Mouse (Mus musculus) intestine, embryonic 15.5 days (tissue): ENCODE data around the gene Msh6. TPM values are rescaled to one million over a fixed set of nuclear protein-coding genes. Genes with fewer than 3 reads are reported as not detected.
"Not testable (repeated sequence)": the region's sequence is repeated elsewhere in the genome, so short reads cannot be mapped to it uniquely, and the experiment has no call there.

Source experiments
- ATAC-seq: fragments of 200-750 bp; cut with Nextera tagmentation; 2 replicates; pipeline ENCODE4 v1.8.0; 2017; ENCODE audit warnings: moderate TSS enrichment, moderate library complexity
- H3K27ac ChIP-seq: fragments of 300-500 bp; sonication (generic); 2 replicates; pipeline ENCODE4 v1.5.1; 2015; ENCODE audit warnings: mild to moderate bottlenecking, inconsistent platforms
- H3K27me3 ChIP-seq: fragments of 300-500 bp; sonication (generic); replicated peaks from 2 replicates; pipeline ENCODE4 v1.6.1; 2015; ENCODE audit warnings: inconsistent platforms
- H3K36me3 ChIP-seq: fragments of 300-500 bp; sonication (generic); 2 replicates; pipeline ENCODE4 v1.6.1; 2015; ENCODE audit warnings: inconsistent platforms
- H3K4me1 ChIP-seq: fragments of 300-500 bp; sonication (generic); replicated peaks from 2 replicates; pipeline ENCODE4 v1.6.1; 2015; ENCODE audit warnings: inconsistent platforms
- H3K4me2 ChIP-seq: fragments of 300-500 bp; sonication (generic); replicated peaks from 2 replicates; pipeline ENCODE4 v1.6.1; 2015; ENCODE audit warnings: mild to moderate bottlenecking, inconsistent platforms
- H3K4me3 ChIP-seq: fragments of 300-500 bp; sonication (generic); replicated peaks from 2 replicates; pipeline ENCODE4 v1.5.1; 2015; ENCODE audit warnings: inconsistent platforms
- H3K9ac ChIP-seq: fragments of 300-500 bp; sonication (generic); 2 replicates; pipeline ENCODE4 v1.6.1; 2015; ENCODE audit warnings: inconsistent platforms
- H3K9me3 ChIP-seq: fragments of 300-500 bp; sonication (generic); 2 replicates; pipeline ENCODE4 v1.6.1; 2016; ENCODE audit warnings: inconsistent platforms
- WGBS: fragments of 180-500 bp; shearing (Covaris S2); methylation state at CpG from one replicate; pipeline ENCODE4 v1.1.7; 2015; 5-methylcytosine and 5-hydroxymethylcytosine counted together
- polyA plus RNA-seq: library from polyadenylated mRNA; unstranded; fragments of >200 nt; fragmentation: Nextera tagmentation; extraction: Ambion mirVana; gene quantifications from 2 replicates; pipeline ENCODE4 v1.2.1, GENCODE M21; 2015

Gene Msh6
- polyA plus RNA-seq, 1 experiment from 2014 or later: 45.2 TPM

GRCm38 (mm10) chr17:87985916-87986315, 11.1 kb downstream of the Msh6 start:
- Histone ChIP-seq H3K27me3 (no peaks in the 10 kb centered on the region), H3K36me3 (peaks cover 28% of the 10 kb centered on the region), H3K4me1 (no peaks in the 10 kb centered on the region), H3K4me3 (no peak overlapping the region), H3K9me3 (no peaks in the 10 kb centered on the region), H3K9ac (no peak overlapping the region), H3K4me2 (no peak overlapping the region), H3K27ac (no peak overlapping the region)
- no peak for ATAC-seq
- 89% methylated on average over 8 of the region's 8 CpGs for WGBS

- ATAC-seq: no peak
- Histone ChIP-seq H3K4me3 (no peak overlapping the region), H3K4me2 (no peak overlapping the region), H3K4me1 (no peaks in the 10 kb centered on the region), H3K9me3 (no peaks in the 10 kb centered on the region), H3K27ac (no peak overlapping the region), H3K27me3 (no peaks in the 10 kb centered on the region), H3K9ac (no peak overlapping the region), H3K36me3 (peaks cover 28% of the 10 kb centered on the region)
- WGBS: 73% methylated on average over 6 of the region's 6 CpGs
Observed at GRCm38 (mm10) chr17:87987507-87987906, 12.6 kb downstream of the Msh6 start.

- Histone ChIP-seq H3K4me3 (no peak overlapping the region), H3K4me2 (no peak overlapping the region)
Observed at GRCm38 (mm10) chr17:87992154-87992553, 17.3 kb downstream of the Msh6 start.

GRCm38 (mm10) chr17:87993338-87993737, 18.5 kb downstream of the Msh6 start:
- H3K27ac ChIP-seq: no peak overlapping the region
- 69% methylated on average over 1 of the region's 1 CpGs for WGBS
- no peak overlapping the region for H3K9ac ChIP-seq
- no peak overlapping the region for H3K4me2 ChIP-seq
- H3K27me3 ChIP-seq: no peaks in the 10 kb centered on the region
- no peak for ATAC-seq
- H3K9me3 ChIP-seq: no peaks in the 10 kb centered on the region
- H3K4me3 ChIP-seq: no peak overlapping the region
- no peaks in the 10 kb centered on the region for H3K4me1 ChIP-seq
- peaks cover 14% of the 10 kb centered on the region for H3K36me3 ChIP-seq

More at GRCm38 (mm10) chr17:87992154-87992553, 17.3 kb downstream of the Msh6 start:
- Histone ChIP-seq H3K4me1 (no peaks in the 10 kb centered on the region), H3K9me3 (no peaks in the 10 kb centered on the region), H3K27ac (no peak overlapping the region), H3K27me3 (no peaks in the 10 kb centered on the region), H3K9ac (no peak overlapping the region), H3K36me3 (peaks cover 17% of the 10 kb centered on the region)
- WGBS: 90% methylated on average over 3 of the region's 3 CpGs
- ATAC-seq: no peak

- 86% methylated on average over 4 of the region's 4 CpGs for WGBS
- H3K36me3 ChIP-seq: peaks cover 18% of the 10 kb centered on the region
Observed at GRCm38 (mm10) chr17:87997808-87998207, 22.9 kb downstream of the Msh6 start.

GRCm38 (mm10) chr17:88004892-88005291, 30.0 kb downstream of the Msh6 start:
- Histone ChIP-seq H3K27me3 (no peaks in the 10 kb centered on the region), H3K4me1 (no peaks in the 10 kb centered on the region), H3K36me3 (0 out of 2 replicates have a peak, but pooled peaks cover 14% of the 10 kb centered on the region), H3K9me3 (no peaks in the 10 kb centered on the region), H3K4me2 (no peak overlapping the region), H3K27ac (no peak overlapping the region), H3K4me3 (no peak overlapping the region), H3K9ac (no peak overlapping the region)
- WGBS: 91% methylated on average over 1 of the region's 1 CpGs
- no peak for ATAC-seq

More at GRCm38 (mm10) chr17:87997808-87998207, 22.9 kb downstream of the Msh6 start:
- peak; percentile 66; the same call in 1 of the 2 replicates for ATAC-seq
- no peak overlapping the region for H3K4me3 ChIP-seq
- H3K4me1 ChIP-seq: no peaks in the 10 kb centered on the region
- no peaks in the 10 kb centered on the region for H3K27me3 ChIP-seq
- no peak overlapping the region for H3K4me2 ChIP-seq
- no peak overlapping the region for H3K27ac ChIP-seq
- no peaks in the 10 kb centered on the region for H3K9me3 ChIP-seq
- no peak overlapping the region for H3K9ac ChIP-seq

- no peak overlapping the region for H3K9ac ChIP-seq
- H3K36me3 ChIP-seq: peaks cover 14% of the 10 kb centered on the region; the same call in 1 of the 2 replicates
- no peak overlapping the region for H3K4me3 ChIP-seq
- no peak for ATAC-seq
- no peaks in the 10 kb centered on the region for H3K4me1 ChIP-seq
- no peaks in the 10 kb centered on the region for H3K9me3 ChIP-seq
- H3K27me3 ChIP-seq: no peaks in the 10 kb centered on the region
- WGBS: 52% methylated on average over 8 of the region's 8 CpGs
- H3K4me2 ChIP-seq: no peak overlapping the region
- no peak overlapping the region for H3K27ac ChIP-seq
Observed at GRCm38 (mm10) chr17:88006956-88007355, 32.1 kb downstream of the Msh6 start.

GRCm38 (mm10) chr17:88014456-88014855, 39.6 kb downstream of the Msh6 start:
- no peaks in the 10 kb centered on the region for H3K27me3 ChIP-seq
- peaks cover 17% of the 10 kb centered on the region for H3K36me3 ChIP-seq
- H3K9ac ChIP-seq: no peak overlapping the region
- no peaks in the 10 kb centered on the region for H3K4me1 ChIP-seq
- no peak for ATAC-seq
- WGBS: 83% methylated on average over 1 of the region's 1 CpGs
- no peaks in the 10 kb centered on the region for H3K9me3 ChIP-seq
- no peak overlapping the region for H3K4me3 ChIP-seq
- H3K4me2 ChIP-seq: no peak overlapping the region
- H3K27ac ChIP-seq: no peak overlapping the region

GRCm38 (mm10) chr17:88016027-88016426, 41.2 kb downstream of the Msh6 start:
- not testable (repeated sequence) for H3K27ac ChIP-seq, H3K9ac ChIP-seq, H3K4me2 ChIP-seq, H3K4me1 ChIP-seq, H3K4me3 ChIP-seq, H3K9me3 ChIP-seq, H3K27me3 ChIP-seq, ATAC-seq
- H3K36me3 ChIP-seq: peaks cover 14% of the 10 kb centered on the region; the same call in 1 of the 2 replicates
- WGBS: 91% methylated on average over 8 of the region's 8 CpGs

GRCm38 (mm10) chr17:88023924-88024323, 49.1 kb downstream of the Msh6 start:
- Histone ChIP-seq H3K4me1 (no peaks in the 10 kb centered on the region), H3K4me3 (no peak overlapping the region), H3K36me3 (no peaks in the 10 kb centered on the region), H3K27me3 (no peaks in the 10 kb centered on the region), H3K4me2 (no peak overlapping the region), H3K9me3 (no peaks in the 10 kb centered on the region), H3K27ac (no peak overlapping the region), H3K9ac (no peak overlapping the region)
- WGBS: 78% methylated on average over 1 of the region's 1 CpGs
- ATAC-seq: no peak

- no peaks in the 10 kb centered on the region for H3K36me3 ChIP-seq
- no peak overlapping the region for H3K9ac ChIP-seq
- no peak overlapping the region for H3K4me3 ChIP-seq
- H3K4me2 ChIP-seq: no peak overlapping the region
- 40% methylated on average over 4 of the region's 4 CpGs for WGBS
- no peaks in the 10 kb centered on the region for H3K9me3 ChIP-seq
- H3K4me1 ChIP-seq: 0 out of 2 replicates have a peak, but pooled peaks cover 3% of the 10 kb centered on the region
- no peak overlapping the region for H3K27ac ChIP-seq
- no peak for ATAC-seq
- H3K27me3 ChIP-seq: no peaks in the 10 kb centered on the region
Observed at GRCm38 (mm10) chr17:88025227-88025626, 50.4 kb downstream of the Msh6 start.

GRCm38 (mm10) chr17:88029194-88029970, 54.5 kb downstream of the Msh6 start:
- H3K27ac ChIP-seq: no peak overlapping the region
- H3K36me3 ChIP-seq: no peaks in the 10 kb centered on the region
- H3K9ac ChIP-seq: no peak overlapping the region
- ATAC-seq: no peak
- H3K4me3 ChIP-seq: no peak overlapping the region
- no peaks in the 10 kb centered on the region for H3K27me3 ChIP-seq
- WGBS: 82% methylated on average over 17 of the region's 17 CpGs
- H3K4me1 ChIP-seq: 0 out of 2 replicates have a peak, but pooled peaks cover 3% of the 10 kb centered on the region
- no peak overlapping the region for H3K4me2 ChIP-seq
- H3K9me3 ChIP-seq: no peaks in the 10 kb centered on the region

- 85% methylated on average over 5 of the region's 5 CpGs for WGBS
- Histone ChIP-seq H3K4me1 (0 out of 2 replicates have a peak, but pooled peaks cover 3% of the 10 kb centered on the region), H3K27ac (no peak overlapping the region), H3K27me3 (no peaks in the 10 kb centered on the region), H3K36me3 (no peaks in the 10 kb centered on the region), H3K9me3 (no peaks in the 10 kb centered on the region), H3K9ac (no peak overlapping the region), H3K4me3 (no peak overlapping the region), H3K4me2 (no peak overlapping the region)
- no peak for ATAC-seq
Observed at GRCm38 (mm10) chr17:88031755-88032154, 56.9 kb downstream of the Msh6 start.
